Mouse (Mus musculus): ENCODE measurements around the gene Atp12a.

DNA sequence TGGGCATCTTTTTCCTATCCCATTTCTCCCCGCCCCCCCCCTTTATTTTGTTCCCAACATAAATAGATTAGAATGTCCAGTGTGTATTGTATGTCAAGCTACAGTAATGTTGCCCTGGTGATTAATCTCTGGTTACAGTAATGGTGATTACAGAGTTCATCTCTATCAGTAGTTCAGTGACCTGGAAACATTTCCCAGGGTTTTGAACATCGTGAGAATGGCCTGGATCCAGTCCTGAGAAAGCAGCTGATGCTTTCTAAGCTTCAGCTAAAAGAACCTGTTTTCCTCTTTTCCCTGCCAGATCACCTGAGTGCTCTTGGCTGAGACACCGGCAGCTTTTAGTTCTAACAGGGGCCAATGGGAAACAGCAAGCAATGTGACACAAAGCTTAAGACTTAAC, 25.4 kb downstream of the Atp12a start:
- TF ChIP-seq EP300 (IDR thresholded peaks at IDR 0.05; ENCODE audit: insufficient read depth, low read depth, low read length) (no peak), CTCF (IDR thresholded peaks at IDR 0.05; ENCODE audit: low read depth, low read length) (no peak), POLR2A (IDR thresholded peaks at IDR 0.05; ENCODE audit: insufficient read depth, low read length) (no peak)

Data from ES-Bruce4 (cell line).